In the genomic region with DNA sequence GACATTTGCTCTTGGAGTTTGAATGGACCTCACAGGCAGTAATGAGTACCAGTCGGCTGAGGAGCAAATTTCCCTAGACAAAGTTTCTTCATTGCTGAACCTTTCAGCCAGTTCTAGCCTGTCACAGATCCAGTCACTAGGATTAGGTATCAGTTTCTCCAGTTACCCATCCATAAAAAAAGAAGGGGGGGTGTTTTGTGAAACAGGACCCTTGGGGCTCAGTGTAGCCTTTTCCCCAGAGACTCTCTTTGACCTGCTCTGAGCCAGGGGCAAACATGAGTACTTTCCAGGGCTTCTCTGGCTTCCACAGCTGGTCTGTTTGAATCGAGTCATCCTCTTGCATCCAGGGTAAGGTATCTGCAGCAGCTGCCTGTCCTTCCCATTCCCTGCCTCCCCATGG, we compare ENCODE assay signal across 18 mouse cellular contexts.
"Had no signal": no experiment of that assay in that cellular context is flagged by ENCODE, and none has a peak within 500 bp of the region (broad histone marks: within the 10 kb centered on the region; RNA-seq: fewer than 3 reads in every experiment).

No protein-coding gene starts in this region.

- H3K27ac ChIP-seq: lung, embryonic 15.5 days; midbrain, embryonic 10.5 days; midbrain, embryonic 12.5 days; neural tube, embryonic 13.5 days; neural tube, embryonic 15.5 days had no signal

- ATAC-seq: lung, postnatal 0 days; midbrain, embryonic 16.5 days had no signal

- H3K36me3 ChIP-seq: lung, embryonic 15.5 days; midbrain, embryonic 10.5 days; midbrain, embryonic 12.5 days; neural tube, embryonic 13.5 days; neural tube, embryonic 15.5 days had no signal

- DNase-seq: lung, adult 2 months; midbrain, embryonic 14.5 days; retina, postnatal 1 day; right cerebral cortex, adult 18-20 months; right cerebral cortex, postnatal 25 days; right cerebral cortex, postnatal 4 days; spleen, adult 18-20 months; thymus, adult 18-20 months; thymus, postnatal 14 days; thymus, postnatal 36 days had no signal

- H3K9me3 ChIP-seq: lung, embryonic 15.5 days; midbrain, embryonic 10.5 days; midbrain, embryonic 12.5 days; neural tube, embryonic 15.5 days had no signal

- H3K9ac ChIP-seq: lung, embryonic 15.5 days; midbrain, embryonic 12.5 days; neural tube, embryonic 13.5 days; neural tube, embryonic 15.5 days had no signal

- H3K4me2 ChIP-seq: lung, embryonic 15.5 days; midbrain, embryonic 12.5 days; neural tube, embryonic 13.5 days; neural tube, embryonic 15.5 days had no signal

- H3K4me3 ChIP-seq: lung, embryonic 15.5 days; midbrain, embryonic 10.5 days; midbrain, embryonic 12.5 days; myocyte; neural tube, embryonic 13.5 days; neural tube, embryonic 15.5 days had no signal
